Mouse (Mus musculus): ENCODE data around the gene Id4. TPM values are rescaled to one million over a fixed set of nuclear protein-coding genes. Genes with fewer than 3 reads are reported as not detected.

Gene Id4
- polyA plus RNA-seq, 1 experiment = 122 TPM

- TF ChIP-seq POLR2A (IDR thresholded peaks at IDR 0.05; ENCODE audit: borderline replicate concordance, extremely low read depth, insufficient read depth, insufficient read length, poor library complexity, severe bottlenecking) (0 out of 2 replicates have a peak, but pooled peaks have one; percentile 18), CTCF (IDR thresholded peaks at IDR 0.05; ENCODE audit: borderline replicate concordance, extremely low read depth, insufficient read depth, insufficient read length) (no peak)
- peak; percentile 72 for DNase-seq (ENCODE audit: low read depth)
Measured at GRCm38 (mm10) chr13:48261341-48262221, 553 bp downstream of the Id4 start.

GRCm38 (mm10) chr13:48262451-48262969, 1.5 kb downstream of the Id4 start:
- peak; percentile 65 for DNase-seq (ENCODE audit: low read depth)
- no peak for TF ChIP-seq POLR2A (IDR thresholded peaks at IDR 0.05; ENCODE audit: borderline replicate concordance, extremely low read depth, insufficient read depth, insufficient read length, poor library complexity, severe bottlenecking)
- TF ChIP-seq CTCF (IDR thresholded peaks at IDR 0.05; ENCODE audit: borderline replicate concordance, extremely low read depth, insufficient read depth, insufficient read length) = no peak

GRCm38 (mm10) chr13:48265029-48265428, 4.0 kb downstream of the Id4 start:
- TF ChIP-seq CTCF (IDR thresholded peaks at IDR 0.05; ENCODE audit: borderline replicate concordance, extremely low read depth, insufficient read depth, insufficient read length) = no peak
- no peak for TF ChIP-seq POLR2A (IDR thresholded peaks at IDR 0.05; ENCODE audit: borderline replicate concordance, extremely low read depth, insufficient read depth, insufficient read length, poor library complexity, severe bottlenecking)
- peak; percentile 56 for DNase-seq (ENCODE audit: low read depth)

GRCm38 (mm10) chr13:48273451-48274069, 12.5 kb downstream of the Id4 start:
- peak; percentile 72 for TF ChIP-seq CTCF (IDR thresholded peaks at IDR 0.05; ENCODE audit: borderline replicate concordance, extremely low read depth, insufficient read depth, insufficient read length)
- no peak for TF ChIP-seq POLR2A (IDR thresholded peaks at IDR 0.05; ENCODE audit: borderline replicate concordance, extremely low read depth, insufficient read depth, insufficient read length, poor library complexity, severe bottlenecking)
- DNase-seq (ENCODE audit: low read depth) = peak; percentile 89

GRCm38 (mm10) chr13:48274107-48274506, 13.1 kb downstream of the Id4 start:
- TF ChIP-seq POLR2A (IDR thresholded peaks at IDR 0.05; ENCODE audit: borderline replicate concordance, extremely low read depth, insufficient read depth, insufficient read length, poor library complexity, severe bottlenecking) (no peak), CTCF (IDR thresholded peaks at IDR 0.05; ENCODE audit: borderline replicate concordance, extremely low read depth, insufficient read depth, insufficient read length) (no peak)
- DNase-seq (ENCODE audit: low read depth) = no peak

GRCm38 (mm10) chr13:48276981-48277380, 16.0 kb downstream of the Id4 start:
- peak; percentile 88 for DNase-seq (ENCODE audit: low read depth)
- TF ChIP-seq POLR2A (IDR thresholded peaks at IDR 0.05; ENCODE audit: borderline replicate concordance, extremely low read depth, insufficient read depth, insufficient read length, poor library complexity, severe bottlenecking) (no peak), CTCF (IDR thresholded peaks at IDR 0.05; ENCODE audit: borderline replicate concordance, extremely low read depth, insufficient read depth, insufficient read length) (no peak)

- no peak for TF ChIP-seq POLR2A (IDR thresholded peaks at IDR 0.05; ENCODE audit: borderline replicate concordance, extremely low read depth, insufficient read depth, insufficient read length, poor library complexity, severe bottlenecking)
- TF ChIP-seq CTCF (IDR thresholded peaks at IDR 0.05; ENCODE audit: borderline replicate concordance, extremely low read depth, insufficient read depth, insufficient read length) = no peak
- DNase-seq (ENCODE audit: low read depth) = peak; percentile 53
Measured at GRCm38 (mm10) chr13:48284426-48284825, 23.4 kb downstream of the Id4 start.

GRCm38 (mm10) chr13:48284918-48285693, 24.1 kb downstream of the Id4 start:
- peak; percentile 56 for DNase-seq (ENCODE audit: low read depth)
- TF ChIP-seq POLR2A (IDR thresholded peaks at IDR 0.05; ENCODE audit: borderline replicate concordance, extremely low read depth, insufficient read depth, insufficient read length, poor library complexity, severe bottlenecking) (no peak), CTCF (IDR thresholded peaks at IDR 0.05; ENCODE audit: borderline replicate concordance, extremely low read depth, insufficient read depth, insufficient read length) (no peak)

GRCm38 (mm10) chr13:48290427-48290826, 29.4 kb downstream of the Id4 start:
- TF ChIP-seq POLR2A (IDR thresholded peaks at IDR 0.05; ENCODE audit: borderline replicate concordance, extremely low read depth, insufficient read depth, insufficient read length, poor library complexity, severe bottlenecking) (no peak), CTCF (IDR thresholded peaks at IDR 0.05; ENCODE audit: borderline replicate concordance, extremely low read depth, insufficient read depth, insufficient read length) (no peak)
- DNase-seq (ENCODE audit: low read depth) = peak; percentile 94

GRCm38 (mm10) chr13:48314500-48314899, 53.5 kb downstream of the Id4 start:
- DNase-seq (ENCODE audit: low read depth) = no peak
- TF ChIP-seq CTCF (IDR thresholded peaks at IDR 0.05; ENCODE audit: borderline replicate concordance, extremely low read depth, insufficient read depth, insufficient read length) (no peak), POLR2A (IDR thresholded peaks at IDR 0.05; ENCODE audit: borderline replicate concordance, extremely low read depth, insufficient read depth, insufficient read length, poor library complexity, severe bottlenecking) (no peak)

Data from brain, embryonic 14.5 days (tissue).